Mouse (Mus musculus) embryonic facial prominence, embryonic 13.5 days (tissue): ENCODE measurements around the gene Grasp. TPM values are rescaled to one million over a fixed set of nuclear protein-coding genes. Genes with fewer than 3 reads are reported as not detected.

ENCODE experiments used
- ATAC-seq: fragments of 200-750 bp; cut with Nextera tagmentation; 2 replicates; pipeline ENCODE4 v1.8.0; 2017; ENCODE audit warnings: low read depth; ENCODE audit not compliant: insufficient number of reproducible peaks, insufficient read depth, low FRiP score, low TSS enrichment
- H3K27ac ChIP-seq: fragments of 300-500 bp; sonication (generic); 2 replicates; pipeline ENCODE4 v1.5.1; 2015; ENCODE audit warnings: moderate library complexity, mild to moderate bottlenecking, inconsistent platforms
- H3K27me3 ChIP-seq: fragments of 300-500 bp; sonication (generic); 2 replicates; pipeline ENCODE4 v1.6.1; 2015; ENCODE audit warnings: mild to moderate bottlenecking, inconsistent platforms
- H3K36me3 ChIP-seq: fragments of 300-500 bp; sonication (generic); 2 replicates; pipeline ENCODE4 v1.6.1; 2015; ENCODE audit warnings: mild to moderate bottlenecking, inconsistent platforms
- H3K4me1 ChIP-seq: fragments of 300-500 bp; sonication (generic); 2 replicates; pipeline ENCODE4 v1.6.1; 2015; ENCODE audit warnings: inconsistent platforms
- H3K4me2 ChIP-seq: fragments of 300-500 bp; sonication (generic); 2 replicates; pipeline ENCODE4 v1.6.1; 2015; ENCODE audit warnings: moderate library complexity, mild to moderate bottlenecking, inconsistent platforms
- H3K4me3 ChIP-seq: fragments of 300-500 bp; sonication (generic); 2 replicates; pipeline ENCODE4 v1.5.1; 2015; ENCODE audit warnings: mild to moderate bottlenecking, inconsistent platforms
- H3K9ac ChIP-seq: fragments of 300-500 bp; sonication (generic); 2 replicates; pipeline ENCODE4 v1.6.1; 2015; ENCODE audit warnings: mild to moderate bottlenecking, inconsistent platforms
- H3K9me3 ChIP-seq: fragments of 300-500 bp; sonication (generic); 2 replicates; pipeline ENCODE4 v1.6.1; 2016; ENCODE audit warnings: inconsistent platforms
- WGBS: fragments of 180-500 bp; shearing (Covaris S2); methylation state at CpG from one replicate; pipeline ENCODE4 v1.1.7; 2015; ENCODE audit warnings: mixed read lengths; 5-methylcytosine and 5-hydroxymethylcytosine counted together
- polyA plus RNA-seq: library from polyadenylated mRNA; unstranded; fragments of >200 nt; fragmentation: Nextera tagmentation; extraction: Ambion mirVana; gene quantifications from 2 replicates; pipeline ENCODE4 v1.2.1, GENCODE M21; 2015

Grasp gene
- polyA plus RNA-seq, 1 experiment from 2014 or later, result 8.0 TPM

DNA sequence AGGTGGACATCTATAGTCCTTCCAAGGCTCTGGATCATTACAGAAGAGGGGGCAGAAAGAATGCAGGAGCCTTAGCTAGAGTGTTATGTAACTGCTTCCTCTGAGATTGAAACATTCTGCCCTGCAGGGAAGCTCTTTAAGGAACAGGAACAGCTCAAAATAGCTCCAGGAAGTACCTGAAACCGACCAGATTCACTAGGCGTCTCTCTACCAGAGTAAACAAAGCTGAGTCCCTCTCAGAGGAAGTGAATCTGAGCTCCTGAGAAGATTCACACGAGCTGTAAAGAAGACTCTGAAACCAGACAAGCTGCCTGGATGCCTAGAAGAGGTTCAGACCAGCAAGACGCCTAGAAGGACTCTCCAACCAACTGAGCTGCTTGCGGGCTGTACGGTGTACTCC is 28.6 kb downstream of the Grasp start:
- Histone ChIP-seq H3K36me3 (no peaks in the 10 kb centered on the region), H3K4me3 (no peak overlapping the region), H3K4me1 (peaks cover 22% of the 10 kb centered on the region), H3K27me3 (no peaks in the 10 kb centered on the region), H3K27ac (no peak overlapping the region; the same call in 1 of the 2 replicates), H3K9ac (no peak overlapping the region), H3K4me2 (no peak overlapping the region), H3K9me3 (no peaks in the 10 kb centered on the region)
- no peak for ATAC-seq
- WGBS, result 88% methylated on average over 6 of the region's 6 CpGs

- no peaks in the 10 kb centered on the region for H3K36me3 ChIP-seq
- no peak for ATAC-seq
- 13% methylated on average over 3 of the region's 3 CpGs for WGBS
- peak overlapping the region; percentile 88 for H3K9ac ChIP-seq
- H3K27me3 ChIP-seq, result no peaks in the 10 kb centered on the region
- H3K4me2 ChIP-seq, result peak overlapping the region; percentile 90
- no peaks in the 10 kb centered on the region for H3K9me3 ChIP-seq
- H3K4me1 ChIP-seq, result peaks cover 18% of the 10 kb centered on the region
- H3K27ac ChIP-seq, result peak overlapping the region; percentile 44; the same call in 1 of the 2 replicates
- H3K4me3 ChIP-seq, result peak overlapping the region; percentile 65
These were observed 29.5 kb downstream of the Grasp start for GRCm38 (mm10) chr15:101253563-101253885.

GRCm38 (mm10) chr15:101253886-101254795 is 30.2 kb downstream of the Grasp start, which contains the start of gene Nr4a1:
Nr4a1 (plus strand) TSS chr15:101254269.
- ATAC-seq, result peak; percentile 32; the same call in 1 of the 2 replicates

GRCm38 (mm10) chr15:101255842-101256462 is 32.0 kb downstream of the Grasp start:
- WGBS, result 83% methylated on average over 7 of the region's 7 CpGs
- ATAC-seq, result no peak

More at GRCm38 (mm10) chr15:101253886-101254795, 30.2 kb downstream of the Grasp start, which contains the start of gene Nr4a1:
- 1% methylated on average over 80 of the region's 82 CpGs for WGBS
- peak within 1 kb of the TSS; percentile 65 for H3K4me3 ChIP-seq
- H3K9ac ChIP-seq, result peak within 1 kb of the TSS; percentile 88
- no peaks in the 10 kb centered on the region for H3K27me3 ChIP-seq
- peak within 1 kb of the TSS; percentile 90 for H3K4me2 ChIP-seq
- peak within 1 kb of the TSS; percentile 44; the same call in 1 of the 2 replicates for H3K27ac ChIP-seq
- no peaks in the 10 kb centered on the region for H3K36me3 ChIP-seq
- H3K9me3 ChIP-seq, result no peaks in the 10 kb centered on the region
- H3K4me1 ChIP-seq, result peaks cover 18% of the 10 kb centered on the region

GRCm38 (mm10) chr15:101256463-101257206 is 32.6 kb downstream of the Grasp start:
- no peak overlapping the region for H3K4me2 ChIP-seq
- ATAC-seq, result no peak
- H3K4me3 ChIP-seq, result no peak overlapping the region
- no peaks in the 10 kb centered on the region for H3K36me3 ChIP-seq
- no peak overlapping the region for H3K27ac ChIP-seq
- no peaks in the 10 kb centered on the region for H3K9me3 ChIP-seq
- peaks cover 35% of the 10 kb centered on the region for H3K4me1 ChIP-seq
- no peaks in the 10 kb centered on the region for H3K27me3 ChIP-seq
- no peak overlapping the region for H3K9ac ChIP-seq
- 73% methylated on average over 14 of the region's 14 CpGs for WGBS

More at GRCm38 (mm10) chr15:101255842-101256462, 32.0 kb downstream of the Grasp start:
- H3K9ac ChIP-seq, result no peak overlapping the region
- H3K4me1 ChIP-seq, result peaks cover 29% of the 10 kb centered on the region
- no peaks in the 10 kb centered on the region for H3K36me3 ChIP-seq
- no peak overlapping the region for H3K4me2 ChIP-seq
- H3K4me3 ChIP-seq, result no peak overlapping the region
- no peaks in the 10 kb centered on the region for H3K27me3 ChIP-seq
- H3K27ac ChIP-seq, result no peak overlapping the region
- no peaks in the 10 kb centered on the region for H3K9me3 ChIP-seq

DNA sequence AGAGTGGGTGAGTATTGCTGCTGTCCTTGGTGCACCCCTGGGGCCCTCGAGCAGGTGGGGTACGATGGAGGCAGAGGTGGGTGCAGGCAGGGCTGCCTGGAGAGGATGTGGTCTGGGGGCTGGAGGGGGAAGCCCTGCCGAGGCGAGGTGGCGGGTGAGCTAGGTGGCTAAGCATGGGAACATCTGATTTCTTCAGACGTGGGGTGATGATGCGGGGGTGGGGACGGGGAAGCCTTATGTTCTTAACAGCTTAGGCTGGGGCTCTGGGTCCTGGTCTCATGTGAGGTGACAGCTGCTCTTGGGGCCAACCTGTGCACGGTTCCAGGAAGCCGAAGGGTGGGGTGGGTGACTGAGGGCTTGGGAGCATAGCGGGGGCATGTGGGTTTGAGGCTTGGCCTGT is 34.4 kb downstream of the Grasp start:
- WGBS, result 82% methylated on average over 11 of the region's 11 CpGs
- Histone ChIP-seq H3K4me1 (peaks cover 39% of the 10 kb centered on the region), H3K9ac (no peak overlapping the region; the same call in 1 of the 2 replicates)

GRCm38 (mm10) chr15:101259922-101260321 is 35.9 kb downstream of the Grasp start:
- Histone ChIP-seq H3K27ac (peak overlapping the region; percentile 91), H3K27me3 (no peaks in the 10 kb centered on the region), H3K9ac (0 out of 2 replicates have a peak overlapping the region, but pooled peaks have one; percentile 23), H3K9me3 (no peaks in the 10 kb centered on the region), H3K36me3 (no peaks in the 10 kb centered on the region), H3K4me3 (no peak overlapping the region), H3K4me1 (peaks cover 31% of the 10 kb centered on the region), H3K4me2 (no peak overlapping the region)
- 91% methylated on average over 3 of the region's 3 CpGs for WGBS
- no peak for ATAC-seq

More for the DNA sequence above, 34.4 kb downstream of the Grasp start:
- H3K27me3 ChIP-seq, result no peaks in the 10 kb centered on the region
- no peak for ATAC-seq
- H3K9me3 ChIP-seq, result no peaks in the 10 kb centered on the region
- no peak overlapping the region for H3K4me3 ChIP-seq
- no peak overlapping the region for H3K4me2 ChIP-seq
- no peaks in the 10 kb centered on the region for H3K36me3 ChIP-seq
- H3K27ac ChIP-seq, result no peak overlapping the region

DNA sequence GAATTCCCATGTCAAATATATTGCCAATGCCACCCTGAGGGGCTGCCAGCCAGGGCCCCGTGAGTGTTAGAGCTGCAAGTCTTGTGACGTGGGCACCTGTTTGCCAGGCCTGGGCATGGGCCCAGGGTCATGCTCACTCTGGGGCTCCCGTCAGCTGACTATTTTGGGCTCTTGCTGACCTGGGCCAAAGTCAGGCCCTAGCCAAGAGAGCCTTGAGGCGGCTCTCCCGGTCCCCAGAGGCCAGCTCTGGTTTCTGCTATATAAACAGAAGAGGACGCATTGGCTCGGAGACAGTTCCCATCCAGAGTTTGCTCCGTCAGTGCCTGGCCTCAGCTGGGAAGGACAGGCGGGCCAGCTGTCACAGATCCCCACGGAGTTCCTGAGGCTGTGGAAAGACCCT is 36.4 kb downstream of the Grasp start:
- Histone ChIP-seq H3K27me3 (no peaks in the 10 kb centered on the region), H3K9me3 (no peaks in the 10 kb centered on the region), H3K27ac (peak overlapping the region; percentile 91), H3K9ac (0 out of 2 replicates have a peak overlapping the region, but pooled peaks have one; percentile 23), H3K4me3 (no peak overlapping the region), H3K4me2 (0 out of 2 replicates have a peak overlapping the region, but pooled peaks have one; percentile 31), H3K4me1 (peaks cover 31% of the 10 kb centered on the region), H3K36me3 (no peaks in the 10 kb centered on the region)
- 44% methylated on average over 10 of the region's 10 CpGs for WGBS
- no peak for ATAC-seq

DNA sequence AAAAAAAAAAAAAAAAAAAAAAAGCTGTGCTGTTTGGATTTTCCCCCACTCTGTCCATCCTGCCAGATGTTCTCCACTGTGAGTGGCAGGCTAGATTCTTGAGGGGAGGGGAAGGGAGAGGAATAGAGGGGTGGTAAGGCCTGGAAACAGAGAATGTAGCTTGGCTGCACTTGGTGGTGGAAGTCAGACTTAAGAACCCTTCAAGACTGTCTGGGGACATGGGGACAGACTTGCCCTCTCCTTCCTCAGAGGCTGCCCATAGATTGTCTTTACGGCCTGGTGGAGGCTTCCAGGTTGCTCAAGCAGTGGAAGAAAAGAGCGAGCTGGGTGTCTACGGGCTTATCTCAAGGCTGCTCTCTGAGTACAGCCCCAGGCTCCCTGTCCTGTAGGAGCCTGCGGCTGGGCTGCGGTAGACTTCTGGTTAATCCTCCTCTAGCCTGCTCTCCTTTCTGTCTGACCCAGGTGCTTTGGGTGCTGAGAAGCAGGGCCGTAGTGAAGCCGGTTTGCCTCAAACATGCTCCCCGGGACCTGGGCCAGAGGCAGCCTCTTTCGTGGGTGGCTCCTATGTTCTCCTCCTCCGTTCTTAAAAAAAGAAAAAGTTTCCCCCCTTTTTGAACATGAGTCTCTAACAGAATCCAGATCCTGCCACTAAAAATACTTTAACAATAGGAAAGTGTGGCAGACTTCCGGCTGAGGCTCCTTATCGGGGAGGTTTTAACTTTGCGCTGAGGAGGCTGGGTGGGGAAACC is 37.1 kb downstream of the Grasp start:
- no peak for ATAC-seq
- Histone ChIP-seq H3K36me3 (no peaks in the 10 kb centered on the region), H3K4me2 (peak overlapping the region; percentile 31), H3K27me3 (no peaks in the 10 kb centered on the region), H3K9me3 (no peaks in the 10 kb centered on the region), H3K9ac (peak overlapping the region; percentile 52; the same call in 1 of the 2 replicates), H3K27ac (peak overlapping the region; percentile 91), H3K4me1 (peaks cover 36% of the 10 kb centered on the region), H3K4me3 (no peak overlapping the region)
- 31% methylated on average over 13 of the region's 13 CpGs for WGBS

DNA sequence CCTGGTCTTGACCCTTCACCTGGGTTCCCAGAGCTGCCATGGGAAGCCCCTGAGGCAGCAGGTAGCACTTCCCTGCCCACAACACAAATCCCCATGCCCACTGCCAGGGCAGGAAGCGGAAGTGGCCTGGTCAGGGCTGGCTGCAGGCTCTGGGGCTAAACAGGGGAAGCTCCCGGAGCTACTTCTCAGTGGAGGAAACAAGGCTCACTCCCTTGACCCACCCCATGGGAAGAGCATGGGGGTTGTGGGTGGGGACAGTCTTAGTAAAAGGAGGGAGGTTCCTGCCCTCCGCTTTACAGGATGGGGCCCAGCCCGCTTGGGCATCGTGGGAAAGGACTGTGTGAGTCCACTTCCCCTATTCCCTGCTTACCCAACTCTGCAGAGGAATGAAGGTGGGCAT is 38.5 kb downstream of the Grasp start:
- ATAC-seq, result no peak
- 55% methylated on average over 5 of the region's 5 CpGs for WGBS
- Histone ChIP-seq H3K9me3 (no peaks in the 10 kb centered on the region), H3K27me3 (0 out of 2 replicates have a peak, but pooled peaks cover under 1% of the 10 kb centered on the region), H3K9ac (no peak overlapping the region), H3K4me1 (peaks cover 44% of the 10 kb centered on the region), H3K4me3 (no peak overlapping the region), H3K27ac (peak overlapping the region; percentile 53; the same call in 1 of the 2 replicates), H3K4me2 (no peak overlapping the region), H3K36me3 (no peaks in the 10 kb centered on the region)
